Mouse (Mus musculus): ENCODE measurements around the gene Fam167b. TPM values are rescaled to one million over a fixed set of nuclear protein-coding genes. Genes with fewer than 3 reads are reported as not detected.
A peak's percentile ranks its signal among the peaks of the same experiment; 100 is the strongest.

The Fam167b gene
- polyA plus RNA-seq, 1 experiment = not detected

DNA sequence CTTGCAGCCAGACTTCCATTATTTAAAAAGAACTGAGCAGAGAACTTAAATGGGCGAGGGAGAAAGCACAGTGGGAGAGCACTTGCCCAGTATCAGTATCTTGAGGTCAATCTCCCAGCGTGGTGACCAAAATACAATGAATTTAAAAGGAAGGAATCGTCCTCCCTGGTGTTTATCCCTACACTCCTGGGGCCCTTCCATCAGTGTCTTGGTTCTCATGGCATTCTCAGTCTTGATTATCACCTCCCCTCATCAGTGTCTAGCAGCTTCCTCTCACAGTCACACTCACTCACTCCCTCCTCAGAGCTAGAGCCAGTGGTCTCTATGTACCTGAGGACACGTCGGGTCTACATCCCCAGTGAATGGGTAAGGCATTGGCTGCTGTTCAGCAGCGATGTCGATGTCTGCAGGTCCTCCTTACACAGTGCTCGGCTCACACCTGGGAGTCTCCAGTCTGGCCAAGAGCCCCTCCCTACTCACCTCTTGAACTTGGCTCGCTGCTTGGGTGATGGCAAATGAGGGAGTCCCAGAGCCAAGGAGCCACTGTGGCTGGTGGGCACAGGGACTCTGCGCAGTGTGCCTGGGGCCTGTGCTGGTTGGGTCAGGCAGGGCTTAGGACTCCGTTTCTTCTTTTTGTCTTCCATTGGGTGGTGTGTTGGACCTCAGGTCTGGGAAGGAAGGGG is 43.9 kb upstream of the Fam167b start:
- peak overlapping the region; percentile 22 for H3K27ac ChIP-seq (ENCODE audit: control insufficient read depth, insufficient read depth, low read depth, low read length)
- H3K36me3 ChIP-seq (ENCODE audit: control insufficient read depth, insufficient read depth, low read length) = no peaks in the 10 kb centered on the region
- H3K4me3 ChIP-seq (ENCODE audit: control insufficient read depth, low read depth, low read length) = peak overlapping the region; percentile 36
- TF ChIP-seq CTCF (IDR thresholded peaks at IDR 0.05; ENCODE audit: control insufficient read depth, insufficient read depth, insufficient replicate concordance, low read depth, low read length) = no peak
- TF ChIP-seq POLR2A (IDR thresholded peaks at IDR 0.05; ENCODE audit: control insufficient read depth, low read depth, low read length) = no peak
- H3K4me1 ChIP-seq (ENCODE audit: control insufficient read depth, insufficient read depth, low read length) = peaks cover 29% of the 10 kb centered on the region
- H3K27me3 ChIP-seq (ENCODE audit: control insufficient read depth, insufficient read depth, low read length) = no peaks in the 10 kb centered on the region

DNA sequence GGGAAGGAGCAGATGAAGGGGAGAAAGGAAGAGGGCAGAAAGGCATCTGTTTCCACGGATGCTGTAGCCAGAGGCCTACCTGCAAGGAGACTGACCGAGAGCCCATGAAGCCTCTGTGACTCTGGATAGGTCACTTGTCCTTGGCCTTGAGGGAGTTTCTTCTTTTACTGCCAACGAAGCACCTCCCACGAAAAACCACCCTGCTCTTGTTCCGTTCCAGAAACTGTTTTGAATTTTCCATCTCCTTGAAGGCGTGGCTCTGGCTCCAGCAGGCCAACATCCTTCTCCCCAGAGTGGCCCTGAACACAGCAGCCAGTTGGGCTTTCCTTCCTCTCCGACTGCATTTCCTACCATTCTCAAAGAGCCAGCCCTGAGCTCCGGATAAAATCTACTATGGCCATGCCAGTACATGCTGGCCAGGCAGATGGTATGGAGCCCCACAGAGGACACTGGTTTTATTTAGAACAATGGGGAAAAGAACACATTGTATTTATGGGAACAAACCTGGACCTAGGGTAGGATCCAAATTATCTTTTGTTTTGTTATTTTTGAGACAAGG is 43.0 kb upstream of the Fam167b start:
- peak overlapping the region; percentile 44 for H3K4me3 ChIP-seq (ENCODE audit: control insufficient read depth, low read depth, low read length)
- TF ChIP-seq POLR2A (IDR thresholded peaks at IDR 0.05; ENCODE audit: control insufficient read depth, low read depth, low read length) (peak; percentile 18; the same call in 1 of the 2 replicates), CTCF (IDR thresholded peaks at IDR 0.05; ENCODE audit: control insufficient read depth, insufficient read depth, insufficient replicate concordance, low read depth, low read length) (no peak)
- peaks cover 32% of the 10 kb centered on the region for H3K4me1 ChIP-seq (ENCODE audit: control insufficient read depth, insufficient read depth, low read length)
- peak overlapping the region; percentile 83 for H3K27ac ChIP-seq (ENCODE audit: control insufficient read depth, insufficient read depth, low read depth, low read length)
- no peaks in the 10 kb centered on the region; the same call in 1 of the 2 replicates for H3K36me3 ChIP-seq (ENCODE audit: control insufficient read depth, insufficient read depth, low read length)
- H3K27me3 ChIP-seq (ENCODE audit: control insufficient read depth, insufficient read depth, low read length) = no peaks in the 10 kb centered on the region

DNA sequence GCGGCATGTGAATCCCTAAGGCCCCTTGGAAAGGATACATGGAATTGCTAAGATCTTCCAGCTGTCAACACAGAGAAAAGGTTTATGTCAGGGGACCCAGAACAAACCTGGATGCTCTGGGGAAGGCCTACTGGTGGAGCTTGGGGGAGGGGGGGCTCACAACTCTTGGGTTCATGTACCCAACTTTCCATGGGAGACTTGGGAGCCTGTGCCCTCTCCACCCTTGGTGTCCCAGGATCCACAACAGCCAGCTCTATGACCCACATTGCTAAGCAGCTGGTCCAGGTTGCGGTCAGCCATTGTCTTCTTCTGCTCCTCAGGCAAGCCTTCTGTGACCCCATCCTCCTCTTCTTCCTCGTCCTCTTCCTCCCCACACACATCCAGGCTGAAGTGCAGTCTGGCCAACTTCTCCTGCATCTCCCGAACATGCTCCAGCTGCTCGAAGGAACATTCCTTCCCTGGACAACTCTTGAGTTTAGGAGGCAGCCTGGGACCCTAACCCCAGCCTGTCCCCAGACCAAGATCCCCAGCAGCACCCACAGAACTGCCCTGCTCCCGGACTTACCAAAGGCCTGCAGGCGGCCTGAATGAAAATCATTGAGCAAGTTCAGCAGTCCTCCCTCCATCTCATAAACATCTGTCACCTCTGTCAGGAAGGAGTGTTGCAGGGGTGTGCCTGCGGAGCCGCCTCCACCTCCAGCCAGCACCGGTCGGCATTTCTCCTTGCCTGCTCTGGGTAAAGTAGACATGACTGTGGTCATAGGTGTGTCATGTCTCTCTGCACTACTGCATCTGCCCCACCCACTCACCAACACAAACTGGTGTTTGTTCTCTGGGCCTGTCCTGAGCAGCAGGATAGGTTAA is 42.3 kb upstream of the Fam167b start:
- no peaks in the 10 kb centered on the region; the same call in 1 of the 2 replicates for H3K36me3 ChIP-seq (ENCODE audit: control insufficient read depth, insufficient read depth, low read length)
- H3K4me1 ChIP-seq (ENCODE audit: control insufficient read depth, insufficient read depth, low read length) = peaks cover 35% of the 10 kb centered on the region
- peak overlapping the region; percentile 83 for H3K27ac ChIP-seq (ENCODE audit: control insufficient read depth, insufficient read depth, low read depth, low read length)
- TF ChIP-seq CTCF (IDR thresholded peaks at IDR 0.05; ENCODE audit: control insufficient read depth, insufficient read depth, insufficient replicate concordance, low read depth, low read length) (no peak), POLR2A (IDR thresholded peaks at IDR 0.05; ENCODE audit: control insufficient read depth, low read depth, low read length) (no peak)
- peak overlapping the region; percentile 44 for H3K4me3 ChIP-seq (ENCODE audit: control insufficient read depth, low read depth, low read length)
- H3K27me3 ChIP-seq (ENCODE audit: control insufficient read depth, insufficient read depth, low read length) = no peaks in the 10 kb centered on the region

DNA sequence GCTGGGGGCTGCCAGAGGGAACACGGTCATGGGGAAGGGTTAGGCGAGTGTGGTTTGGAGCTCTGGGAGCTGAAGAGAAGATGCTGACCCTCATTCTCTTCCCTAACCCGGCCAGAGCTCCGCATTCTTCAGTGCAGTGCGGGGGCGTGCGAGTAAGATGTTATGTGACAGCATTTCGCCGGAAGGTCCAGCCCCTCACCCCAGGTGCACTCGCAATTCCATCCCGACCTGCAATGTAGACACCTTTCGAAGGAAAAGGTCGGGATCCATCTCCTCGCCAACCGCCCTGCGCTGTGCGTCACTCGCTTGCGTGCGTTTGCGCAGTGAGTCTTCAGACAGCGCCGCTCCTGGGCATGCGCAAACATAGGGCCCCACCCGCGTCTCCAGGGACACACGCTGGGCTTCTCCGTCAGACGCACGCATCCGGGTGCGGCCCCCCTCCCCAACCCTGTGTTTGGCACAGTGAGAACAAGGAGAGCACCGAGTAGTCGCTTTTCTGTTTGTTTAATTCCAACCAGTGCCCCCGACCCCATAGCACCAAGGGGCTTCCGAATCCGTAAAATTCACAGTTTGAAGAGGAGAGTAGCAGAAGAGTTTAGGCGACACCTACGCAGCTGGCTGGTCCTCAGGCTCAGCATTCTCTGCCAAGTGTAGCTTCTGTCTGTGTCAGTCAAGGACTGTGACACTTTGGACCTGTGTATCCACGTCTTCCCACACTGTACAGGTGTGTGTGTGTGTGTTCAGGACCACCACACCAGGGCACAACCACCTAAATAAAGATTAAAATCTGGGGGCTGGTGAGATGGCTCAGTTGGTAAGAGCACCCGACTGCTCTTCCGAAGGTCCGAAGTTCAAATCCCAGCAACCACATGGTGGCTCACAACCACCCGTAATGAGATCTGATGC is 40.7 kb upstream of the Fam167b start, which contains the start of gene Iqcc:
Gene Iqcc (minus strand): TSS at position 314 of the 906 bp plus-strand sequence.
- no peaks in the 10 kb centered on the region for H3K27me3 ChIP-seq (ENCODE audit: control insufficient read depth, insufficient read depth, low read length)
- peak within 1 kb of the TSS; percentile 93 for H3K27ac ChIP-seq (ENCODE audit: control insufficient read depth, insufficient read depth, low read depth, low read length)
- no peaks in the 10 kb centered on the region; the same call in 1 of the 2 replicates for H3K36me3 ChIP-seq (ENCODE audit: control insufficient read depth, insufficient read depth, low read length)
- H3K4me1 ChIP-seq (ENCODE audit: control insufficient read depth, insufficient read depth, low read length) = peaks cover 23% of the 10 kb centered on the region
- peak within 1 kb of the TSS; percentile 92 for H3K4me3 ChIP-seq (ENCODE audit: control insufficient read depth, low read depth, low read length)
- TF ChIP-seq POLR2A (IDR thresholded peaks at IDR 0.05; ENCODE audit: control insufficient read depth, low read depth, low read length) = peak; percentile 99
- no peak for TF ChIP-seq CTCF (IDR thresholded peaks at IDR 0.05; ENCODE audit: control insufficient read depth, insufficient read depth, insufficient replicate concordance, low read depth, low read length)

DNA sequence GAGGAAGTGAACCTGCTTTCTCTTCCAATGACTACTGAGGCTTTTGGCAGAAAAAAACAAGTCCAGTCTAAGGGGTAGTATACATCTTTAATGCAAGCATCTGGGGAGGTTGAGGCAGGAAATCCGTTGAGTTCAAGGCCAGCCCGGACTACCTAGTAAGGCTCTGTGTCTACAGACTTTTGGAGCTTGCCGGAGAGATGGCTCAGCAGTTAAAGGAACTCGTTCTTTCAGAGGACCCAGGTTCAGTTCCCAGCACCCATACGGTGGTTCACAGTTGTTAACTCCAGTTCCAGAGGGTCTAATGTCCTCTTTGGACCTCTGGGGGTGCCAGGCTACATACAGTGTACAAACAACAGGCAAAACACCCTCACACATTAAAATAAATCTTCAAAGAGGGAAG is 39.7 kb upstream of the Fam167b start:
- H3K4me3 ChIP-seq (ENCODE audit: control insufficient read depth, low read depth, low read length) = peak overlapping the region; percentile 92
- H3K4me1 ChIP-seq (ENCODE audit: control insufficient read depth, insufficient read depth, low read length) = peaks cover 20% of the 10 kb centered on the region
- TF ChIP-seq CTCF (IDR thresholded peaks at IDR 0.05; ENCODE audit: control insufficient read depth, insufficient read depth, insufficient replicate concordance, low read depth, low read length) (no peak), POLR2A (IDR thresholded peaks at IDR 0.05; ENCODE audit: control insufficient read depth, low read depth, low read length) (no peak)
- no peaks in the 10 kb centered on the region for H3K27me3 ChIP-seq (ENCODE audit: control insufficient read depth, insufficient read depth, low read length)
- H3K27ac ChIP-seq (ENCODE audit: control insufficient read depth, insufficient read depth, low read depth, low read length) = peak overlapping the region; percentile 93
- H3K36me3 ChIP-seq (ENCODE audit: control insufficient read depth, insufficient read depth, low read length) = no peaks in the 10 kb centered on the region; the same call in 1 of the 2 replicates

DNA sequence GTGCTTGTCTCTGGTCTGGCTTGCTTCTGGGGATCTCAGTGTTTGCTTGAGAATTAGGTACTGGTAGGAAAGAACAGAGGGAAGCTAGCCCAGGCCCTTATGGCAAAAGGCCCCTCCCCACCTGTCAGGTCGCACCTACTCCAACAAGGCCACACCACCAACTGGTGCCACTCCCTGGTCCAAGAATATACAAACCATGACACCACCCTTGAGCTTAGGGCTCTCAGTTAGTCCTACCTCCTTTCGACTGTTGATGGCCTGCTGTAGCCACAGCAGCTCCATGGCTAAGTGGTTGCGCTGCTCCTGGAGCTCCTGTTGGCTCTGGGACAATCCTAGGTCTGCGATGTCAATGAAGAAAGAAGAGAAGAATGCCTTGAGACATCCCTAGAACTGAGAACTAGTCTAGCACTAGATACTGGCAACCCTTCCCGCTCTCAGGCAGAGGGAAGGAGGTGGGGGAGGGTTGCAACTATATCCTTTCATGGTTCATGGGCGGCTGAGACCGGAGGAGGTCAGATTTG is 38.8 kb upstream of the Fam167b start:
- peaks cover 17% of the 10 kb centered on the region for H3K4me1 ChIP-seq (ENCODE audit: control insufficient read depth, insufficient read depth, low read length)
- no peaks in the 10 kb centered on the region; the same call in 1 of the 2 replicates for H3K36me3 ChIP-seq (ENCODE audit: control insufficient read depth, insufficient read depth, low read length)
- H3K27me3 ChIP-seq (ENCODE audit: control insufficient read depth, insufficient read depth, low read length) = no peaks in the 10 kb centered on the region
- H3K27ac ChIP-seq (ENCODE audit: control insufficient read depth, insufficient read depth, low read depth, low read length) = no peak overlapping the region
- peak overlapping the region; percentile 92 for H3K4me3 ChIP-seq (ENCODE audit: control insufficient read depth, low read depth, low read length)
- no peak for TF ChIP-seq CTCF (IDR thresholded peaks at IDR 0.05; ENCODE audit: control insufficient read depth, insufficient read depth, insufficient replicate concordance, low read depth, low read length)
- no peak for TF ChIP-seq POLR2A (IDR thresholded peaks at IDR 0.05; ENCODE audit: control insufficient read depth, low read depth, low read length)

Measured in testis, adult 2 months (tissue).